Mouse (Mus musculus) liver, embryonic 15.5 days (tissue): ENCODE data around the gene Nrxn3. TPM values are rescaled to one million over a fixed set of nuclear protein-coding genes. Genes with fewer than 3 reads are reported as not detected.

Experiments
- ATAC-seq: fragments of 200-750 bp; cut with Nextera tagmentation; 2 replicates; pipeline ENCODE4 v1.8.0; 2017; ENCODE audit warnings: moderate number of reproducible peaks, mild to moderate bottlenecking, moderate library complexity; ENCODE audit not compliant: insufficient read depth
- H3K27ac ChIP-seq: fragments of 300-500 bp; sonication (generic); replicated peaks from 2 replicates; pipeline ENCODE4 v1.5.1; 2015; ENCODE audit warnings: mild to moderate bottlenecking, inconsistent platforms
- H3K27me3 ChIP-seq: fragments of 300-500 bp; sonication (generic); 2 replicates; pipeline ENCODE4 v1.6.1; 2015; ENCODE audit warnings: mild to moderate bottlenecking, inconsistent platforms
- H3K36me3 ChIP-seq: fragments of 300-500 bp; sonication (generic); replicated peaks from 2 replicates; pipeline ENCODE4 v1.6.1; 2015; ENCODE audit warnings: moderate library complexity, mild to moderate bottlenecking, inconsistent platforms
- H3K4me1 ChIP-seq: fragments of 300-500 bp; sonication (generic); replicated peaks from 2 replicates; pipeline ENCODE4 v1.6.1; 2015; ENCODE audit warnings: inconsistent platforms
- H3K4me2 ChIP-seq: fragments of 300-500 bp; sonication (generic); 2 replicates; pipeline ENCODE4 v1.6.1; 2015; ENCODE audit warnings: moderate library complexity, mild to moderate bottlenecking, inconsistent platforms
- H3K4me3 ChIP-seq: fragments of 300-500 bp; sonication (generic); replicated peaks from 2 replicates; pipeline ENCODE4 v1.5.1; 2015; ENCODE audit warnings: mild to moderate bottlenecking, inconsistent platforms
- H3K9ac ChIP-seq: fragments of 300-500 bp; sonication (generic); 2 replicates; pipeline ENCODE4 v1.6.1; 2015; ENCODE audit warnings: moderate library complexity, mild to moderate bottlenecking, inconsistent platforms
- H3K9me3 ChIP-seq: fragments of 300-500 bp; sonication (generic); replicated peaks from 2 replicates; pipeline ENCODE4 v1.6.1; 2016; ENCODE audit warnings: inconsistent platforms
- WGBS: fragments of 180-500 bp; shearing (Covaris S2); methylation state at CpG from one replicate; pipeline ENCODE4 v1.1.7; 2015; ENCODE audit warnings: mixed read lengths; ENCODE audit not compliant: insufficient replicate concordance; 5-methylcytosine and 5-hydroxymethylcytosine counted together
- polyA plus RNA-seq: library from polyadenylated mRNA; unstranded; fragments of >200 nt; fragmentation: Nextera tagmentation; extraction: Ambion mirVana; gene quantifications from 2 replicates; pipeline ENCODE4 v1.2.1, GENCODE M21; 2015

The Nrxn3 gene
- polyA plus RNA-seq, 1 experiment from 2014 or later, result 0.38 TPM

- H3K4me3 ChIP-seq, result no peak overlapping the region
- no peak overlapping the region for H3K9ac ChIP-seq
- no peak for ATAC-seq
- H3K4me1 ChIP-seq, result no peaks in the 10 kb centered on the region
- H3K27me3 ChIP-seq, result no peaks in the 10 kb centered on the region
- H3K4me2 ChIP-seq, result no peak overlapping the region
- no peaks in the 10 kb centered on the region for H3K36me3 ChIP-seq
- no peak overlapping the region for H3K27ac ChIP-seq
- 64% methylated on average over 4 of the region's 4 CpGs for WGBS
- no peaks in the 10 kb centered on the region for H3K9me3 ChIP-seq
These were observed 1435.6 kb downstream of the Nrxn3 start for GRCm38 (mm10) chr12:90158131-90158772.

- H3K4me2 ChIP-seq, result no peak overlapping the region
- WGBS, result 82% methylated on average over 3 of the region's 3 CpGs
- ATAC-seq, result no peak
- no peak overlapping the region for H3K9ac ChIP-seq
- H3K9me3 ChIP-seq, result no peaks in the 10 kb centered on the region
- no peaks in the 10 kb centered on the region for H3K4me1 ChIP-seq
- H3K27me3 ChIP-seq, result no peaks in the 10 kb centered on the region
- H3K27ac ChIP-seq, result no peak overlapping the region
- no peak overlapping the region for H3K4me3 ChIP-seq
- H3K36me3 ChIP-seq, result no peaks in the 10 kb centered on the region
These were observed 1437.2 kb downstream of the Nrxn3 start for GRCm38 (mm10) chr12:90159911-90160310.

GRCm38 (mm10) chr12:90166118-90166517, 1443.4 kb downstream of the Nrxn3 start:
- Histone ChIP-seq H3K27me3 (no peaks in the 10 kb centered on the region), H3K36me3 (no peaks in the 10 kb centered on the region), H3K9me3 (no peaks in the 10 kb centered on the region), H3K9ac (no peak overlapping the region), H3K4me3 (no peak overlapping the region), H3K4me1 (no peaks in the 10 kb centered on the region), H3K27ac (no peak overlapping the region), H3K4me2 (no peak overlapping the region)
- 57% methylated on average over 2 of the region's 2 CpGs for WGBS
- no peak for ATAC-seq

GRCm38 (mm10) chr12:90181566-90181965, 1458.9 kb downstream of the Nrxn3 start:
- Histone ChIP-seq H3K9me3 (no peaks in the 10 kb centered on the region), H3K9ac (no peak overlapping the region), H3K4me3 (no peak overlapping the region), H3K4me1 (no peaks in the 10 kb centered on the region), H3K27ac (no peak overlapping the region), H3K4me2 (no peak overlapping the region), H3K27me3 (no peaks in the 10 kb centered on the region), H3K36me3 (no peaks in the 10 kb centered on the region)
- no peak for ATAC-seq
- WGBS, result 51% methylated on average over 3 of the region's 3 CpGs

- Histone ChIP-seq H3K4me3 (no peak overlapping the region), H3K4me2 (no peak overlapping the region), H3K27ac (no peak overlapping the region), H3K36me3 (no peaks in the 10 kb centered on the region), H3K9me3 (no peaks in the 10 kb centered on the region), H3K27me3 (no peaks in the 10 kb centered on the region), H3K9ac (no peak overlapping the region), H3K4me1 (no peaks in the 10 kb centered on the region)
- ATAC-seq, result no peak
- 68% methylated on average over 2 of the region's 2 CpGs for WGBS
These were observed 1460.3 kb downstream of the Nrxn3 start for GRCm38 (mm10) chr12:90183021-90183420.

GRCm38 (mm10) chr12:90196161-90196560, 1473.5 kb downstream of the Nrxn3 start:
- Histone ChIP-seq H3K9me3 (no peaks in the 10 kb centered on the region), H3K27ac (no peak overlapping the region), H3K36me3 (no peaks in the 10 kb centered on the region), H3K4me2 (no peak overlapping the region), H3K4me3 (no peak overlapping the region), H3K27me3 (no peaks in the 10 kb centered on the region), H3K4me1 (no peaks in the 10 kb centered on the region), H3K9ac (no peak overlapping the region)
- ATAC-seq, result no peak

- Histone ChIP-seq H3K27me3 (no peaks in the 10 kb centered on the region), H3K4me2 (no peak overlapping the region), H3K9me3 (no peaks in the 10 kb centered on the region), H3K4me3 (no peak overlapping the region), H3K27ac (no peak overlapping the region), H3K4me1 (no peaks in the 10 kb centered on the region), H3K9ac (no peak overlapping the region), H3K36me3 (no peaks in the 10 kb centered on the region)
- no peak for ATAC-seq
- 67% methylated on average over 3 of the region's 3 CpGs for WGBS
These were observed 1475.3 kb downstream of the Nrxn3 start for GRCm38 (mm10) chr12:90197994-90198393.

- Histone ChIP-seq H3K9me3 (no peaks in the 10 kb centered on the region), H3K27me3 (no peaks in the 10 kb centered on the region), H3K27ac (no peak overlapping the region), H3K9ac (no peak overlapping the region), H3K4me2 (no peak overlapping the region), H3K4me1 (no peaks in the 10 kb centered on the region), H3K36me3 (no peaks in the 10 kb centered on the region), H3K4me3 (no peak overlapping the region)
- ATAC-seq, result no peak
- 59% methylated on average over 1 of the region's 1 CpGs for WGBS
These were observed 1479.8 kb downstream of the Nrxn3 start for GRCm38 (mm10) chr12:90202501-90202900.

- Histone ChIP-seq H3K4me1 (no peaks in the 10 kb centered on the region), H3K4me2 (no peak overlapping the region), H3K9me3 (no peaks in the 10 kb centered on the region), H3K27ac (no peak overlapping the region), H3K27me3 (no peaks in the 10 kb centered on the region), H3K36me3 (no peaks in the 10 kb centered on the region), H3K9ac (no peak overlapping the region), H3K4me3 (no peak overlapping the region)
- WGBS, result 45% methylated on average over 2 of the region's 2 CpGs
- ATAC-seq, result no peak
These were observed 1488.7 kb downstream of the Nrxn3 start for GRCm38 (mm10) chr12:90211410-90211809.

- Histone ChIP-seq H3K9ac (no peak overlapping the region), H3K27me3 (no peaks in the 10 kb centered on the region), H3K36me3 (no peaks in the 10 kb centered on the region), H3K4me2 (no peak overlapping the region), H3K9me3 (no peaks in the 10 kb centered on the region), H3K4me1 (no peaks in the 10 kb centered on the region), H3K4me3 (no peak overlapping the region), H3K27ac (no peak overlapping the region)
- WGBS, result 35% methylated on average over 6 of the region's 6 CpGs
- ATAC-seq, result no peak
These were observed 1494.4 kb downstream of the Nrxn3 start for GRCm38 (mm10) chr12:90217060-90217459.

GRCm38 (mm10) chr12:90229062-90229461, 1506.4 kb downstream of the Nrxn3 start:
- 49% methylated on average over 2 of the region's 2 CpGs for WGBS
- no peaks in the 10 kb centered on the region for H3K36me3 ChIP-seq
- no peak for ATAC-seq

GRCm38 (mm10) chr12:90236093-90236492, 1513.4 kb downstream of the Nrxn3 start:
- no peak overlapping the region for H3K9ac ChIP-seq
- no peaks in the 10 kb centered on the region for H3K36me3 ChIP-seq
- H3K4me2 ChIP-seq, result no peak overlapping the region
- no peaks in the 10 kb centered on the region for H3K9me3 ChIP-seq
- H3K4me1 ChIP-seq, result no peaks in the 10 kb centered on the region
- H3K4me3 ChIP-seq, result no peak overlapping the region
- no peaks in the 10 kb centered on the region for H3K27me3 ChIP-seq
- ATAC-seq, result no peak
- 13% methylated on average over 5 of the region's 5 CpGs for WGBS
- no peak overlapping the region for H3K27ac ChIP-seq

More at GRCm38 (mm10) chr12:90229062-90229461, 1506.4 kb downstream of the Nrxn3 start:
- Histone ChIP-seq H3K27ac (no peak overlapping the region), H3K4me3 (no peak overlapping the region), H3K4me2 (no peak overlapping the region), H3K27me3 (no peaks in the 10 kb centered on the region), H3K9me3 (no peaks in the 10 kb centered on the region), H3K9ac (no peak overlapping the region), H3K4me1 (no peaks in the 10 kb centered on the region)
